Mouse (Mus musculus) frontal cortex, postnatal 25 days (tissue): Measurements from ENCODE around the gene Tbcel.

Experiments used
- DNase-seq, 2 experiments: peaks; one replicate each; pipeline ENCODE4 v3.0.0; 2022; ENCODE audit warnings: low spot score in 2 of 2

Gene Tbcel

DNA sequence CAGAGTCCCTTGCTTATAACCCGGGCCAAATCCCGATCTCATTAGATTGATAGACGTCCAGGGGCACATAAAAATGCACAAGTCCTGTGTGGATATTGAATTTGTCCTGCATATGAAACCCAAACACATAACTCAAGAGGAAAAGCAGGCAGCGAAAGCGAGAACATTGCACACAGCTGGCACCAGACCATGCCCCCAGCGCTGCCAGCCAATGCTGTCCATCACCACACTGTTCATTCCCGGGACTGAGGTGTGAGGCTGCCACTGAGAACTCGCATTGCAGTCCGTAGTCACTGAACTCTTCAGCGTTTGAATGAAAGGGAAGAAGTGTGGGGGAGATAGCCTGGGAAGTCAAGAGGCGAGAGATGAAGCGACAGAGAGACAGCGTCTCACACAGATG, 122.0 kb downstream of the Tbcel start:
- DNase-seq, result no peak

DNA sequence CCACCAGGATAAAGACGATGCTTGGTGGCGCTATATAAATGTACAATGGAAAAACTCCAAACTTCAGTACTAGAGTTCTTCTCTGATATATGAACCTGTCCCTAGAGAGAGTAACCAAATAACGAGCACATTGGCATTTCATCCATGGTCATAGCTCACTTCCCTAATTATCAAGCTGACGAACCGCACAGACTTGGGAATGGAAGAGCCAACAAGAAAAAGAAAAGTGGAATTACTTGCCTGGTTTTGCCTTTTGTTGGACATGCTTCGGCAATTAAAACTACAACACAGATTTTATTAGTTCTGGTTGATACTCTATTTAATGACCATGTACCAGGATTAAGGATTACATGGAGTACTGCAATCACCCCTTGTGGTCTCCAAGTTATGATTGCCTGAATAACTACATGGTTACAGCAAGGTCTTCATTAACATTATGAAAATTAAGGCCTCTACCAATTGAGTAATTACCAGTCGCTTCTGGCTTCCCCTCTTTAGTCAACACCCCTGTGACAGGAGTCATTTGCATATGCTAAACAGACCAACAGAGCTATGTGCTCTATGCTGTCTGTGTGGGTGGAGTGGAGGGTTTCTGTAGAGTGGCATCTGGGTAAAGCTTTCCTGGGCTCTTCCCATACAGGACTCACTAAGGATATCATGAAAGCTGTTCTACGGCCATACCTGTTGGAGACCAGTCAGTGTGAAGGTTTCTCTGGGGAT, 124.8 kb downstream of the Tbcel start:
- DNase-seq, result no peak

- no peak for DNase-seq
Observed at GRCm38 (mm10) chr9:42382063-42382462, 125.5 kb downstream of the Tbcel start.

- no peak for DNase-seq
Observed at GRCm38 (mm10) chr9:42378071-42378470, 129.5 kb downstream of the Tbcel start.

GRCm38 (mm10) chr9:42377656-42378055, 130.0 kb downstream of the Tbcel start:
- no peak for DNase-seq

DNA sequence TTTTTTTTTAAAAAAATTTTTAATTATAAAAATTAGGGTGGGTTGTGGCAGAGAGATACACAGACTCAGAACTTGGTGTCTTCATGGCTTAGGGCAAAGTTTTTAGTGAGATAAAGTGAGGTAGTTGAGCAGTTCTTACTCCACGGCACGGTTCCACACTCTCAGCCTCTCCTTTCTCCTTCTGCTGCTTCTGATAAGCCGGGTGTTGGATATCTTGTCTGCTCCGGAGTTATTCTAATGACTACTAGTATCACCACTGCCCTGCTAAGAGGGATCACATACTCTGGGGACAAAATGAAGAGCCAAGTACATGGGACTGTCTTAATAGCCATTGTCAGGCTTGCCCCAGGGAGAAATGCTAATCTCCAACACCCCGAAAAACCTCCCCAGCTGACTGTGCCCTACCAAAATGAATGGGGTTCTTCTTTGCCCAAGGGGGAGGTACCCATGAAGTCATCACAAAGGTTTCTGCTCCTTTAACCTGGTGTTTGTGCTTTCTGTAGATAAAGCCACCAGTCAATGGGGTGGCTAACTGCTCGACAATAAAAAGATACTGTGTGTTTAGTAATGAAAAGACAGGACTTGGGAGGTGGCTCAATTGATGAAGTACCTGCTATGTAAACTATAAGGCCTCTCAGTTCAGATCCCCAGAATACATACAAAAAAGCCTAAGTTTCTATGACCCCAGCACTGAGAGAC, 135.8 kb downstream of the Tbcel start:
- no peak for DNase-seq
